Mouse (Mus musculus) E14TG2a.4 (cell line): ENCODE measurements around the gene Adamts9.

Source experiments
- CTCF ChIP-seq: conservative IDR thresholded peaks from 2 replicates; pipeline ENCODE4 v1.5.1; 2014; ENCODE audit warnings: low read length
- NANOG ChIP-seq: IDR thresholded peaks from 2 replicates; pipeline ENCODE4 v1.6.1; 2014; ENCODE audit warnings: borderline replicate concordance, low read length, mixed read lengths
- POU5F1 ChIP-seq: IDR thresholded peaks from 2 replicates; pipeline ENCODE4 v1.6.1; 2014; ENCODE audit warnings: low read length, borderline replicate concordance

DNA sequence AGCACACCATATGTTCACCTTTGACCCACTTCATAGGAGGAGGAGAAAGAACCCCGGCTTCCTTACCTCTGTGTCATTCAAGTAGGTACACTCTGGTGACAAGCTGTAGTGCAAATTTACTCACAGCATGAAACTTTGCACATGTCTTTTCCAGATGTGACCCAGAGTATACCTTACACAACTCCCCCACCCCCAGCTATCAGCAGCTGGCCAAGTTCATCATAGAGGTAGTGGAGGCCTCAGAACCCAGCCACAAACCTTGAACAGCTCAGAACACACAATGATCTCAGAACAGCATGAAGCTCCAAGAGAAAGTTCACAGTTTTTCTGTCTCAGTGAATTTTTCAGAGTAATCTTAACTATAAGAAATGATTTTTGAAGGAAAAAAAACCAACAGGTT lies 51.8 kb downstream of the Adamts9 start:
- no peak for TF ChIP-seq CTCF
- no peak for TF ChIP-seq NANOG
- TF ChIP-seq POU5F1: no peak
